Mouse (Mus musculus) small intestine, adult 2 months (tissue): Measurements from ENCODE around the gene Dynlt1b.
"Not testable (repeated sequence)": the region's sequence is repeated elsewhere in the genome, so short reads cannot be mapped to it uniquely, and the experiment has no call there.

Experiments
- CTCF ChIP-seq: fragments of 200-500 bp; IDR thresholded peaks from 2 replicates; pipeline ENCODE4 v1.5.1; 2012; ENCODE audit warnings: low read depth, mild to moderate bottlenecking, control low read depth, inconsistent platforms, low read length, moderate library complexity, mixed read lengths; ENCODE audit not compliant: insufficient replicate concordance, insufficient read length; ENCODE audit errors: extremely low read depth
- POLR2A ChIP-seq: fragments of 200-500 bp; IDR thresholded peaks from 2 replicates; pipeline ENCODE4 v1.6.1; 2012; ENCODE audit warnings: low read depth, mild to moderate bottlenecking, control low read depth, inconsistent platforms, low read length, moderate library complexity

DNA sequence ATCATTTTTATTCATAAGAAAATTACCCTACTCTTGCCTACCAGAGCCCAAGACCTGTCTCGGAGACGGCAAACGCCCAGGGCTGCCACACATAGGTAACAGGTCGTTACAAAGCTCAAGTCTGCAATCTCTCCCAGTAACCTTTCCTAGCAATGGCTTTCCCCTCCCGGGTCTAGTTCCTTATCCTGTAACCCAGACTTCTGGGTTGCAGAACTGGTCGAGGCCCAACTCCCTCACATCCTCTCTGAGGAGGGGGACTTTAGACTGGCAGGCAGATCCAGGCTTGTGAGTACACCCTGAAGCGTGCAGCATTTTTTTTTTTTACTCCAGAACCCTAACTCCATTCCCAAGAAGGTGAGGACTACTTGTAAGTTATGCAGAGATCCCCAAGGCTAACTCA is 46.0 kb downstream of the Dynlt1b start:
- TF ChIP-seq POLR2A, CTCF: not testable (repeated sequence)
